Mouse (Mus musculus): Measurements from ENCODE around the gene Clstn3.
"Not testable (repeated sequence)": the region's sequence is repeated elsewhere in the genome, so short reads cannot be mapped to it uniquely, and the experiment has no call there.

Clstn3 gene

GRCm38 (mm10) chr6:124407180-124407579, 57.4 kb downstream of the Clstn3 start:
- no peak for DNase-seq

GRCm38 (mm10) chr6:124406326-124406725, 58.3 kb downstream of the Clstn3 start:
- DNase-seq, result no peak

- DNase-seq, result no peak
Measured at GRCm38 (mm10) chr6:124399738-124400137, 64.9 kb downstream of the Clstn3 start.

- DNase-seq, result not testable (repeated sequence)
Measured at GRCm38 (mm10) chr6:124394991-124395390, 69.6 kb downstream of the Clstn3 start.

All from cerebellum, adult 18-20 months (tissue).